Mouse (Mus musculus) spleen, adult 2 months (tissue): ENCODE results near the gene Srpk1.

Source experiments
- CTCF ChIP-seq: fragments of 200-500 bp; IDR thresholded peaks from 2 replicates; pipeline ENCODE4 v1.5.1; 2011; ENCODE audit warnings: mild to moderate bottlenecking, inconsistent platforms; ENCODE audit not compliant: insufficient read depth, insufficient read length, insufficient replicate concordance; ENCODE audit errors: extremely low read depth
- POLR2A ChIP-seq: fragments of 200-500 bp; IDR thresholded peaks from 2 replicates; pipeline ENCODE4 v1.6.1; 2011; ENCODE audit warnings: low read depth, low read length, inconsistent platforms

- TF ChIP-seq POLR2A (no peak), CTCF (no peak)
These were observed 31.9 kb downstream of the Srpk1 start for GRCm38 (mm10) chr17:28590596-28590995.
